Mouse (Mus musculus) erythroblast, adult 5-6 weeks (primary cell): ENCODE results near the gene Ltbp1. TPM values are rescaled to one million over a fixed set of nuclear protein-coding genes. Genes with fewer than 3 reads are reported as not detected.

ENCODE experiments used
- ATAC-seq: replicated peaks from 2 replicates; pipeline ENCODE4 v1.8.0; 2016; ENCODE audit warnings: moderate number of reproducible peaks, mild to moderate bottlenecking, moderate TSS enrichment, inconsistent platforms; ENCODE audit not compliant: poor library complexity, low FRiP score, severe bottlenecking
- total RNA-seq, 2 experiments: library from RNA; stranded (forward) in 1 of 2; stranded (reverse) in 1 of 2; fragments of 150-400 nt in 1 of 2; fragments of 200-764, 138-1000 nt in 1 of 2; gene quantifications; 2 replicates each; pipeline versions ENCODE4 v1.2.3 to v1.2.4; 2015 to 2017; ENCODE audit warnings: low replicate concordance in 2 of 2

Ltbp1 gene
- total RNA-seq, 2 experiments from 2014 or later = 0.51 TPM; not detected in 1

GRCm38 (mm10) chr17:75254909-75255308 lies 249.5 kb downstream of the Ltbp1 start:
- no peak for ATAC-seq

GRCm38 (mm10) chr17:75255967-75256366 lies 250.6 kb downstream of the Ltbp1 start:
- ATAC-seq = no peak

- ATAC-seq = no peak
Observed at GRCm38 (mm10) chr17:75258427-75258826, 253.1 kb downstream of the Ltbp1 start.

- ATAC-seq = no peak
Observed at GRCm38 (mm10) chr17:75263336-75263990, 258.1 kb downstream of the Ltbp1 start.

- ATAC-seq = no peak
Observed at GRCm38 (mm10) chr17:75268506-75268905, 263.1 kb downstream of the Ltbp1 start.

- no peak for ATAC-seq
Observed at GRCm38 (mm10) chr17:75272446-75272845, 267.1 kb downstream of the Ltbp1 start.

GRCm38 (mm10) chr17:75273272-75273671 lies 267.9 kb downstream of the Ltbp1 start:
- ATAC-seq = no peak

- ATAC-seq = no peak
Observed at GRCm38 (mm10) chr17:75275302-75275701, 269.9 kb downstream of the Ltbp1 start.

- ATAC-seq = no peak
Observed at GRCm38 (mm10) chr17:75278106-75278505, 272.7 kb downstream of the Ltbp1 start.

GRCm38 (mm10) chr17:75278561-75278960 lies 273.2 kb downstream of the Ltbp1 start:
- no peak for ATAC-seq

- no peak for ATAC-seq
Observed at GRCm38 (mm10) chr17:75281345-75281744, 276.0 kb downstream of the Ltbp1 start.

GRCm38 (mm10) chr17:75284876-75285708 lies 279.7 kb downstream of the Ltbp1 start:
- no peak for ATAC-seq

GRCm38 (mm10) chr17:75292986-75293385 lies 287.6 kb downstream of the Ltbp1 start:
- ATAC-seq = no peak

GRCm38 (mm10) chr17:75293725-75294124 lies 288.4 kb downstream of the Ltbp1 start:
- ATAC-seq = no peak

- no peak for ATAC-seq
Observed at GRCm38 (mm10) chr17:75300908-75301307, 295.5 kb downstream of the Ltbp1 start.

GRCm38 (mm10) chr17:75304807-75305420 lies 299.5 kb downstream of the Ltbp1 start:
- ATAC-seq = no peak

- ATAC-seq = no peak
Observed at GRCm38 (mm10) chr17:75305714-75306113, 300.3 kb downstream of the Ltbp1 start.

- no peak for ATAC-seq
Observed at GRCm38 (mm10) chr17:75307070-75308011, 302.0 kb downstream of the Ltbp1 start.

- no peak for ATAC-seq
Observed at GRCm38 (mm10) chr17:75317106-75317505, 311.7 kb downstream of the Ltbp1 start.

GRCm38 (mm10) chr17:75323229-75323628 lies 317.9 kb downstream of the Ltbp1 start:
- no peak for ATAC-seq
